Mouse (Mus musculus) brain, embryonic 18.5 days (tissue): ENCODE data around the gene Gm49355.

Source experiments
- DNase-seq: peaks from one replicate; pipeline ENCODE4 v3.0.0-alpha.2; 2012; ENCODE audit warnings: low read depth, low spot score

Gene Gm49355

GRCm38 (mm10) chr14:12342458-12343131, 58.8 kb downstream of the Gm49355 start:
- no peak for DNase-seq

GRCm38 (mm10) chr14:12343451-12343941, 59.7 kb downstream of the Gm49355 start:
- no peak for DNase-seq

GRCm38 (mm10) chr14:12344061-12344745, 60.4 kb downstream of the Gm49355 start:
- DNase-seq, result no peak

- no peak for DNase-seq
Observed at GRCm38 (mm10) chr14:12344746-12345240, 61.0 kb downstream of the Gm49355 start.

GRCm38 (mm10) chr14:12345241-12345921, 61.6 kb downstream of the Gm49355 start:
- no peak for DNase-seq

GRCm38 (mm10) chr14:12346011-12346864, 62.5 kb downstream of the Gm49355 start:
- DNase-seq, result no peak

GRCm38 (mm10) chr14:12346865-12347600, 63.3 kb downstream of the Gm49355 start:
- no peak for DNase-seq

GRCm38 (mm10) chr14:12348089-12348488, 64.3 kb downstream of the Gm49355 start, which contains the start of gene Fezf2:
Gene Fezf2 (minus strand): TSS chr14:12348189.
- no peak for DNase-seq

GRCm38 (mm10) chr14:12349334-12350090, 65.7 kb downstream of the Gm49355 start:
- DNase-seq, result no peak

GRCm38 (mm10) chr14:12350271-12350916, 66.6 kb downstream of the Gm49355 start:
- DNase-seq, result no peak
